Mouse (Mus musculus): ENCODE measurements around the gene Srek1.
A peak's percentile ranks its signal among the peaks of the same experiment; 100 is the strongest.

DNA sequence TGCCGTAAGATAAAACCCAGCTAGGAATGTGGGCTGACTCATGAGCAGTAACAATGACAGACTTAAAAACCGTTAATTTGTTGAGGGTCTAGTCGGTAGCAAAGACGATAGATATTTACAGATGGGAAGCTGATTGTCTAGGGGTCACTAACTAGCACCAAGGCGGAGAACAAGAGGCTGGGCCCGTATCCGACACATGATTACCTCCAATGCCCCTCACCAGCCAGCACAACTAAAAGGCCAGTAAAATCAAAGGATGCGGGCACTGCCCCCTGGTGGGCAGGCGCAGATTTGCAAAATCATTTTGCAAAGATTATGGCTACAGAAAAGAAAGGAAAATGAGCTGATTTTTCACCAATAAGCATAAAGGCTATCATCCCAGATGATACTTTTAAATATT lies 78.2 kb downstream of the Srek1 start:
- TF ChIP-seq CTCF (IDR thresholded peaks at IDR 0.05; ENCODE audit: borderline replicate concordance, control insufficient read depth, extremely low read depth, insufficient read depth, low read length, poor library complexity), result peak; percentile 67; the same call in 1 of the 2 replicates
- no peak for TF ChIP-seq POLR2A (IDR thresholded peaks at IDR 0.05; ENCODE audit: control insufficient read depth, extremely low read depth, insufficient read depth, low read length, poor library complexity)

Measured in thymus, adult 2 months (tissue).